Mouse (Mus musculus): ENCODE results near the gene Fancd2. TPM values are rescaled to one million over a fixed set of nuclear protein-coding genes. Genes with fewer than 3 reads are reported as not detected.

Gene Fancd2
- polyA plus RNA-seq, 1 experiment = 4.8 TPM

DNA sequence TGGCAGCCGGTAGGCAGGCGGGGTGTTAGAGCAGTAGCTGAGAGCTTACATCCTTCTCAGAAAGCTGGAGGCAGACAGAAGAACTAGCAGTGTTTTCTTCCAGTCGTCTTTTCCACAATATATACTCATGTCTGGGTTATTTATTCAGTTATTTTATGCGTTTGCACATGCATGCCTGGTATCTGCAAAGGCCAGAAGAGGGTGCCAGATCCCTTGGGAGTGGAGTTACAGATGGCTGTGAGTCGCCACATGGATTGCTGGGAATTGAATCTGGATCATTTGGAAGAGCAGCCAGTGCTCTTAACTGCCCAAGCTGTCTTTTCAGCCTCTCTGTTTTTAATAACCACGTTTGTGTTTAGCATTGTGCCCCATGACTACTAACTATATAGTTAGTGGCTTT, 10.1 kb downstream of the Fancd2 start:
- Histone ChIP-seq H3K79me2 (ENCODE audit: control insufficient read depth, insufficient read depth) (no peaks in the 10 kb centered on the region), H3K36me3 (ENCODE audit: control insufficient read depth, insufficient read depth) (peaks cover 32% of the 10 kb centered on the region), H3K79me3 (ENCODE audit: low read depth) (no peaks in the 10 kb centered on the region), H3K4me3 (ENCODE audit: insufficient read depth, poor library complexity, severe bottlenecking) (no peak overlapping the region), H3K27me3 (ENCODE audit: control insufficient read depth, insufficient read depth, insufficient read length) (no peaks in the 10 kb centered on the region), H3ac (ENCODE audit: control insufficient read depth, insufficient read length, low read depth) (no peak overlapping the region)
- TF ChIP-seq FOSL1 (IDR thresholded peaks at IDR 0.05; ENCODE audit: insufficient read depth, low read length, poor library complexity, severe bottlenecking) = no peak
- no peak for TF ChIP-seq MAX (IDR thresholded peaks at IDR 0.05)

GRCm38 (mm10) chr6:113543906-113544481, 12.5 kb downstream of the Fancd2 start:
- H3K36me3 ChIP-seq (ENCODE audit: control insufficient read depth, insufficient read depth) = peaks cover 25% of the 10 kb centered on the region
- no peak overlapping the region for H3K4me3 ChIP-seq (ENCODE audit: insufficient read depth, poor library complexity, severe bottlenecking)
- H3ac ChIP-seq (ENCODE audit: control insufficient read depth, insufficient read length, low read depth) = no peak overlapping the region
- H3K79me2 ChIP-seq (ENCODE audit: control insufficient read depth, insufficient read depth) = no peaks in the 10 kb centered on the region
- no peaks in the 10 kb centered on the region for H3K27me3 ChIP-seq (ENCODE audit: control insufficient read depth, insufficient read depth, insufficient read length)
- TF ChIP-seq FOSL1 (IDR thresholded peaks at IDR 0.05; ENCODE audit: insufficient read depth, low read length, poor library complexity, severe bottlenecking) (no peak), MYOD1 (IDR thresholded peaks at IDR 0.05; ENCODE audit: control insufficient read depth, insufficient read length, low read depth) (no peak), CTCF (IDR thresholded peaks at IDR 0.05; ENCODE audit: control insufficient read depth, insufficient read depth, insufficient read length) (no peak), MYOG (IDR thresholded peaks at IDR 0.05; ENCODE audit: control insufficient read depth, extremely low read depth, insufficient read length) (no peak), MAX (IDR thresholded peaks at IDR 0.05) (no peak), USF1 (IDR thresholded peaks at IDR 0.05; ENCODE audit: low read depth) (no peak), CEBPB (IDR thresholded peaks at IDR 0.05; ENCODE audit: low read depth) (no peak)
- no peaks in the 10 kb centered on the region for H3K79me3 ChIP-seq (ENCODE audit: low read depth)

GRCm38 (mm10) chr6:113559736-113560135, 28.3 kb downstream of the Fancd2 start:
- Histone ChIP-seq H3K79me2 (ENCODE audit: control insufficient read depth, insufficient read depth) (no peaks in the 10 kb centered on the region), H3K4me3 (ENCODE audit: insufficient read depth, poor library complexity, severe bottlenecking) (no peak overlapping the region), H3K79me3 (ENCODE audit: low read depth) (no peaks in the 10 kb centered on the region), H3K36me3 (ENCODE audit: control insufficient read depth, insufficient read depth) (peaks cover 8% of the 10 kb centered on the region), H3K27me3 (ENCODE audit: control insufficient read depth, insufficient read depth, insufficient read length) (no peaks in the 10 kb centered on the region), H3ac (ENCODE audit: control insufficient read depth, insufficient read length, low read depth) (no peak overlapping the region)
- TF ChIP-seq CTCF (IDR thresholded peaks at IDR 0.05; ENCODE audit: control insufficient read depth, insufficient read depth, insufficient read length) (no peak), MYOD1 (IDR thresholded peaks at IDR 0.05; ENCODE audit: control insufficient read depth, insufficient read length, low read depth) (no peak), USF1 (IDR thresholded peaks at IDR 0.05; ENCODE audit: low read depth) (no peak), FOSL1 (IDR thresholded peaks at IDR 0.05; ENCODE audit: insufficient read depth, low read length, poor library complexity, severe bottlenecking) (no peak), MYOG (IDR thresholded peaks at IDR 0.05; ENCODE audit: control insufficient read depth, extremely low read depth, insufficient read length) (no peak), CEBPB (IDR thresholded peaks at IDR 0.05; ENCODE audit: low read depth) (no peak), MAX (IDR thresholded peaks at IDR 0.05) (no peak)

DNA sequence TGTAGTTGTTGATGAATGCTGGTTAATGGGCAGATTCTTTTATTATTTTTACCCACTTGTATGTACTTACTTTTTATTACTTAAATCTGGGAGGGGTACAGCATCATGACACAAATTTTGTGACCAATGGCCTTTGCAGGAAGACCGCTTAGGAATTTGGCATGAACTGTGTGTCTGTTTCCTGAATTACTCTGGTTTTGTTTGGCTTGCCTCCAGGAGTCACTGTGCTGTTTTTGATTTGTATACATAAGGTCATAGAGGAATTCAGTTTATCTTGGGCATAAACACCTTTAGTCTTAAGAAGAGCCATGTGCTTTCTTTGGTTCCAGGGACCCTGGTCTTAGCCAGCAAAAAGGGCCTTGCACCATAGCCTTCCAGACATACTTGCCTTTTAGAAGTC, 33.1 kb downstream of the Fancd2 start:
- Histone ChIP-seq H3K27me3 (ENCODE audit: control insufficient read depth, insufficient read depth, insufficient read length) (no peaks in the 10 kb centered on the region), H3K4me3 (ENCODE audit: insufficient read depth, poor library complexity, severe bottlenecking) (no peak overlapping the region), H3K79me3 (ENCODE audit: low read depth) (no peaks in the 10 kb centered on the region), H3K36me3 (ENCODE audit: control insufficient read depth, insufficient read depth) (peaks cover 35% of the 10 kb centered on the region), H3ac (ENCODE audit: control insufficient read depth, insufficient read length, low read depth) (no peak overlapping the region), H3K79me2 (ENCODE audit: control insufficient read depth, insufficient read depth) (no peaks in the 10 kb centered on the region)
- no peak for TF ChIP-seq USF1 (IDR thresholded peaks at IDR 0.05; ENCODE audit: low read depth)
- TF ChIP-seq MAX (IDR thresholded peaks at IDR 0.05) = no peak
- no peak for TF ChIP-seq FOSL1 (IDR thresholded peaks at IDR 0.05; ENCODE audit: insufficient read depth, low read length, poor library complexity, severe bottlenecking)
- no peak for TF ChIP-seq CEBPB (IDR thresholded peaks at IDR 0.05; ENCODE audit: low read depth)
- TF ChIP-seq MYOD1 (IDR thresholded peaks at IDR 0.05; ENCODE audit: control insufficient read depth, insufficient read length, low read depth) = no peak
- no peak for TF ChIP-seq MYOG (IDR thresholded peaks at IDR 0.05; ENCODE audit: control insufficient read depth, extremely low read depth, insufficient read length)
- no peak for TF ChIP-seq CTCF (IDR thresholded peaks at IDR 0.05; ENCODE audit: control insufficient read depth, insufficient read depth, insufficient read length)

DNA sequence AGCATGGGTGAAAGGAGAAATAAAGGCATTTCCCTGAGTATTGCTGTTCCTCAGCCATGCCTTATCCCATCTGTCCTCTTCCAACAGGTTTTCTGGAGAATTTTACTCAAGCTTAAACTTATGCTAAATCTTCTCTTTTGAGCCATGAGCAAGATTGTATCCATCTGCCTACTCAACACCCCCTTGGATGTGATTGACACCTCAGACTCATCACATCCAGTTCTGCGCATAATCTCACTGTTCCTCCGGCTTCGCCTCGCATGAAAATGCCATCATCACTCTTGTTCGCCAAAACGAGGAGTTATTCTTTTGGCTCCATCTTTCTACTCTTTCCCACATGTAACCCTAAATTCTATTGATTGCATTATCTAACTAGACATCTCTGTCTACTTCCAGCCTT, 44.6 kb downstream of the Fancd2 start:
- no peak for TF ChIP-seq CTCF (IDR thresholded peaks at IDR 0.05; ENCODE audit: control insufficient read depth, insufficient read depth, insufficient read length)
- TF ChIP-seq USF1 (IDR thresholded peaks at IDR 0.05; ENCODE audit: low read depth) = no peak
- TF ChIP-seq CEBPB (IDR thresholded peaks at IDR 0.05; ENCODE audit: low read depth) = no peak
- TF ChIP-seq MAX (IDR thresholded peaks at IDR 0.05) = no peak
- TF ChIP-seq MYOG (IDR thresholded peaks at IDR 0.05; ENCODE audit: control insufficient read depth, extremely low read depth, insufficient read length) = no peak
- TF ChIP-seq FOSL1 (IDR thresholded peaks at IDR 0.05; ENCODE audit: insufficient read depth, low read length, poor library complexity, severe bottlenecking) = no peak
- TF ChIP-seq MYOD1 (IDR thresholded peaks at IDR 0.05; ENCODE audit: control insufficient read depth, insufficient read length, low read depth) = no peak
- no peaks in the 10 kb centered on the region for H3K27me3 ChIP-seq (ENCODE audit: control insufficient read depth, insufficient read depth, insufficient read length)
- H3K79me2 ChIP-seq (ENCODE audit: control insufficient read depth, insufficient read depth) = no peaks in the 10 kb centered on the region
- no peaks in the 10 kb centered on the region for H3K79me3 ChIP-seq (ENCODE audit: low read depth)
- no peak overlapping the region for H3K4me3 ChIP-seq (ENCODE audit: insufficient read depth, poor library complexity, severe bottlenecking)
- H3ac ChIP-seq (ENCODE audit: control insufficient read depth, insufficient read length, low read depth) = no peak overlapping the region
- H3K36me3 ChIP-seq (ENCODE audit: control insufficient read depth, insufficient read depth) = peaks cover 44% of the 10 kb centered on the region

DNA sequence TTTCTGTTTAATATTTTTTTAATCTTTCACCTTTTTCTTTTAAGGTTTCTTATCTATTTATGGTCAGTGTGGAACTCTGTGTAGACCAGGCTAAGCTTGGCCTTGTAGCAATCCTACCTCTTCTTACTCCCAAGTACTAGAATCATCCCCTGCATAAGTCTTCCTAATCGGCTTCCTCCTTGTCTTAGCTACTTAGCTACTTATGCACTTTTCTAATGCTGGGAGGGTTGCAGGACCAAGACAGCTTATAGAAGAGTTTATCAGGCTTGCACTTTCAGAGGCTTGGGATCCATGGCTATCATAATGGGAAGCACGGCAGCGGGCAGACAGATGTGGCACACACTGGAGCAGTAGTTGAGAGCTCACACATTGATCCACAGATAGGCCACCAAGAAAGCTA, 47.8 kb downstream of the Fancd2 start:
- TF ChIP-seq MYOD1 (IDR thresholded peaks at IDR 0.05; ENCODE audit: control insufficient read depth, insufficient read length, low read depth) = no peak
- TF ChIP-seq MAX (IDR thresholded peaks at IDR 0.05) = no peak
- TF ChIP-seq CTCF (IDR thresholded peaks at IDR 0.05; ENCODE audit: control insufficient read depth, insufficient read depth, insufficient read length) = no peak
- no peak for TF ChIP-seq MYOG (IDR thresholded peaks at IDR 0.05; ENCODE audit: control insufficient read depth, extremely low read depth, insufficient read length)
- TF ChIP-seq CEBPB (IDR thresholded peaks at IDR 0.05; ENCODE audit: low read depth) = no peak
- TF ChIP-seq USF1 (IDR thresholded peaks at IDR 0.05; ENCODE audit: low read depth) = no peak
- TF ChIP-seq FOSL1 (IDR thresholded peaks at IDR 0.05; ENCODE audit: insufficient read depth, low read length, poor library complexity, severe bottlenecking) = no peak
- H3K79me3 ChIP-seq (ENCODE audit: low read depth) = no peaks in the 10 kb centered on the region
- H3K27me3 ChIP-seq (ENCODE audit: control insufficient read depth, insufficient read depth, insufficient read length) = no peaks in the 10 kb centered on the region
- H3K36me3 ChIP-seq (ENCODE audit: control insufficient read depth, insufficient read depth) = peaks cover 28% of the 10 kb centered on the region
- H3K79me2 ChIP-seq (ENCODE audit: control insufficient read depth, insufficient read depth) = no peaks in the 10 kb centered on the region
- no peak overlapping the region for H3K4me3 ChIP-seq (ENCODE audit: insufficient read depth, poor library complexity, severe bottlenecking)
- no peak overlapping the region for H3ac ChIP-seq (ENCODE audit: control insufficient read depth, insufficient read length, low read depth)
